Mouse (Mus musculus): ENCODE results near the gene Arid5a. TPM values are rescaled to one million over a fixed set of nuclear protein-coding genes. Genes with fewer than 3 reads are reported as not detected.

Arid5a gene
- polyA plus RNA-seq, 1 experiment from 2014 or later: 4.0 TPM

DNA sequence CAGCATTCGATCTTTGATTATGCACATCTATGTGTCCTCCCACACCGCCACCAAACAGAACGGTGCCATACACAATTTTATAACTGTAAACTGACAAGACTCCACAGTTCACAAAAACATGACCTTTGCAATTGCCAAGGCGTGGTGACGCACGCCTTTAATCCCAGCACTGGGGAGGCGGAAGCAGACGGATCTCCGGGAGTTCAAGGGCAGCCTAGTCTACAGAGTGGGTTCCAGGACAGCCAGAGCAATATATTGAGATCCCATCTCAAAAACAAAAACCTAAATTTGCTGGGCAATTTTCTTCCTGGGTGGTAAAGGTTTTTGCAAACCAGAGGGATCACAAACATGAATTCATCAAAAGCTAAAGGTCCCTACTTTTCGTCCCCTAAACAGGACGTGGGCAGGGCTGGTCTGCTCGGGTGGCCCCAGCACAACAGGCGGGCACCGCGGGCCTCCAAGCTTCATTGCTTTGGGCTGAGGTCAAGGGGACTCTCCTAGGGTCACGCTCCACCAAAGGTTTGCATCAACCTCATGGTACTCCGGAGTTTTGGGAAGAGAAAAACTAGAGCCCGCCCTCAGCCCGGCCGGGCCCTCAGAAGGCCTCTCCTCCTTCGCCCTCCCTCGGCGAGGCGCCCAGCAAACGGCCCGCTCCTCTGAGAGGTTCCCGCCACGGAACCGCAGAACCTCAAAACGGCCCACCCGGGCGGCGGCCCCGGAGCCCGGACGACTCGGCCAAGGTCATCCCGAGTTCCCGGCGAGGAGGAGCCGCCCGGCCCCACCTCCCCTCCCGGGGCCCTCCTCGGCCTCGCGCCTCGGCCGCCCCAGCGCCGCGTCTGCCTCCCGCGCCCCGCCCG is 60.8 kb downstream of the Arid5a start:
- WGBS: 5% methylated on average over 42 of the region's 55 CpGs
- H3K4me1 ChIP-seq (replicated peaks; ENCODE audit: control insufficient read depth, insufficient read depth): peaks cover 2% of the 10 kb centered on the region; the same call in 1 of the 2 replicates
- DNase-seq (ENCODE audit: low spot score): peak; percentile 42
- H3K27me3 ChIP-seq (ENCODE audit: control insufficient read depth, insufficient read depth, low read length): no peaks in the 10 kb centered on the region
- peak; percentile 88 for ATAC-seq (ENCODE audit: low FRiP score, low TSS enrichment)
- no peaks in the 10 kb centered on the region for H3K36me3 ChIP-seq (ENCODE audit: control insufficient read depth, insufficient read depth, low read length)
- peak overlapping the region; percentile 91 for H3K27ac ChIP-seq (replicated peaks)
- TF ChIP-seq EP300 (optimal IDR thresholded peaks at IDR 0.05) (no peak), CTCF (IDR thresholded peaks at IDR 0.05; ENCODE audit: low read depth) (no peak)
- H3K9ac ChIP-seq (ENCODE audit: low read length): peak overlapping the region; percentile 94
- H3K9me3 ChIP-seq (ENCODE audit: control insufficient read depth, low read length): no peaks in the 10 kb centered on the region
- peak overlapping the region; percentile 90 for H3K4me3 ChIP-seq (ENCODE audit: low read depth, low read length)
- peak overlapping the region; percentile 77 for H3K4me2 ChIP-seq (replicated peaks; ENCODE audit: low read depth)

- Histone ChIP-seq H3K4me1 (replicated peaks; ENCODE audit: control insufficient read depth, insufficient read depth) (peaks cover 2% of the 10 kb centered on the region; the same call in 1 of the 2 replicates), H3K9me3 (ENCODE audit: control insufficient read depth, low read length) (no peaks in the 10 kb centered on the region), H3K4me3 (ENCODE audit: low read depth, low read length) (peak within 1 kb of the TSS; percentile 90), H3K27me3 (ENCODE audit: control insufficient read depth, insufficient read depth, low read length) (no peaks in the 10 kb centered on the region), H3K4me2 (replicated peaks; ENCODE audit: low read depth) (peak within 1 kb of the TSS; percentile 77), H3K9ac (ENCODE audit: low read length) (peak within 1 kb of the TSS; percentile 94), H3K36me3 (ENCODE audit: control insufficient read depth, insufficient read depth, low read length) (no peaks in the 10 kb centered on the region), H3K27ac (replicated peaks) (peak within 1 kb of the TSS; percentile 91)
- WGBS: 3% methylated on average over 61 of the region's 61 CpGs
- DNase-seq (ENCODE audit: low spot score) (peak; percentile 95), ATAC-seq (ENCODE audit: low FRiP score, low TSS enrichment) (peak; percentile 92)
- TF ChIP-seq EP300 (optimal IDR thresholded peaks at IDR 0.05) (peak; percentile 82), CTCF (IDR thresholded peaks at IDR 0.05; ENCODE audit: low read depth) (0 out of 2 replicates have a peak, but pooled peaks have one; percentile 6)
Measured at GRCm38 (mm10) chr1:36368969-36369645, 61.6 kb downstream of the Arid5a start, which contains the start of gene Kansl3. Kansl3 (minus strand) TSS chr1:36369181.

GRCm38 (mm10) chr1:36370918-36371317 is 63.4 kb downstream of the Arid5a start:
- H3K9ac ChIP-seq (ENCODE audit: low read length): no peak overlapping the region
- H3K27me3 ChIP-seq (ENCODE audit: control insufficient read depth, insufficient read depth, low read length): no peaks in the 10 kb centered on the region
- no peak for ATAC-seq (ENCODE audit: low FRiP score, low TSS enrichment)
- TF ChIP-seq EP300 (optimal IDR thresholded peaks at IDR 0.05) (no peak), CTCF (IDR thresholded peaks at IDR 0.05; ENCODE audit: low read depth) (no peak)
- H3K4me2 ChIP-seq (replicated peaks; ENCODE audit: low read depth): no peak overlapping the region
- no peaks in the 10 kb centered on the region for H3K36me3 ChIP-seq (ENCODE audit: control insufficient read depth, insufficient read depth, low read length)
- no peak for DNase-seq (ENCODE audit: low spot score)
- no peaks in the 10 kb centered on the region for H3K9me3 ChIP-seq (ENCODE audit: control insufficient read depth, low read length)
- H3K27ac ChIP-seq (replicated peaks): no peak overlapping the region
- peaks cover 2% of the 10 kb centered on the region; the same call in 1 of the 2 replicates for H3K4me1 ChIP-seq (replicated peaks; ENCODE audit: control insufficient read depth, insufficient read depth)
- WGBS: 66% methylated on average over 6 of the region's 6 CpGs
- no peak overlapping the region for H3K4me3 ChIP-seq (ENCODE audit: low read depth, low read length)

DNA sequence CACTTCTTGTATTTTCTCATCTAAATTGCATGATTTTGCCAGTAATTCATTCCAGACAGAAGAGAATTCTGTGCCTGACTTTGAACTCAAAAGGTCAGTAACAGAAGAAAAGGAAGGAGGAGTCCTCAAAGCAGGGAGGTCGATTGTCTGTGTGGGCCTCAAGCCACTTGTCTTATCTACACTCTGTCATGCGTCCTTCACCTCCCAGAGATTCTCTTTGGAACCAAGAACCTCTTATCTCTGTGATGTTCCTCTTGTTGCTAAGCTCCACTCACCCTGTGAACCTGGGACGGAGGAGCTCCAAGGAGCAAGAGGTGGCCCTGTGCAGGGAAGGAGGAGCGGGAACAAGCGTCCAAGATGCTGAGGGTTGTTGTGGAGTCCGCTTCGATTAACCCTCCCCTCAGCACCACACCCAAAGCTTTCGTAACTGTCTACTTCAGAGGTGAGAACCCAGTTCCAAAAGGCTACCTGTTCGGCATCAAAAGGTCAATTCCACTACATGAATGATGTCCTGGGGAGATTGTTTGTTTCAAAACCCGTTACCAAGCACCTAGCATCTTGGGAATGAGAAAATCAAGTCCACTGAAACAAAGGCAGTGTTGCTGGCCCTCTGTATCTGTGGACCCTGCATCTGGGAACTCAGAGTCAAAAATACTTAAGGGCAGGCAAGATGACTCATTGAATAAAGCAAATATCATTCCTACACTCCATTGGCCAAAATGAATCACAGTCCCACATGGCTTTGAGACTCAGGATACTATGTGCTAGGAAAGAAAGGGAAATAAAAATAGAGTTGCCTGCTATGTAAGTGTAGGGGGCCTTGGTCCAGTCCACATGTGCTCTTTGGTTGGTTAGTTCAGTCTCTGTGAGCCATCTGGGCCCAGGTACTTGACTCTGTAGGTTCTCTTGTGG is 64.7 kb downstream of the Arid5a start, which contains the start of gene Fer1l5:
Gene Fer1l5, plus strand, starts transcription at position 358 of the 912 bp plus-strand sequence.
- Histone ChIP-seq H3K9ac (ENCODE audit: low read length) (no peak within 1 kb of the TSS), H3K9me3 (ENCODE audit: control insufficient read depth, low read length) (no peaks in the 10 kb centered on the region), H3K27me3 (ENCODE audit: control insufficient read depth, insufficient read depth, low read length) (no peaks in the 10 kb centered on the region), H3K4me1 (replicated peaks; ENCODE audit: control insufficient read depth, insufficient read depth) (peaks cover 2% of the 10 kb centered on the region; the same call in 1 of the 2 replicates), H3K27ac (replicated peaks) (no peak within 1 kb of the TSS), H3K4me2 (replicated peaks; ENCODE audit: low read depth) (no peak within 1 kb of the TSS), H3K36me3 (ENCODE audit: control insufficient read depth, insufficient read depth, low read length) (no peaks in the 10 kb centered on the region), H3K4me3 (ENCODE audit: low read depth, low read length) (no peak within 1 kb of the TSS)
- WGBS: 81% methylated on average over 10 of the region's 10 CpGs
- DNase-seq (ENCODE audit: low spot score) (no peak), ATAC-seq (ENCODE audit: low FRiP score, low TSS enrichment) (no peak)
- no peak for TF ChIP-seq CTCF (IDR thresholded peaks at IDR 0.05; ENCODE audit: low read depth)
- no peak for TF ChIP-seq EP300 (optimal IDR thresholded peaks at IDR 0.05)

Small RNA genes within 50 kb of the gene (microRNA-seq; reads per million reads assigned to microRNA genes)
- not detected for gene Mir6898

Other genes starting within 250 kb of the Arid5a start
- gene Hs6st1, start 239.3 kb upstream of the Arid5a start, polyA plus RNA-seq (2015; fragmentation: Nextera tagmentation; extraction: Ambion mirVana): 5.7 and 6.8 TPM in 2 replicates
- 28.9 and 31.7 TPM in 2 replicates for gene Uggt1, start 63.0 kb upstream of the Arid5a start, polyA plus RNA-seq (2015; fragmentation: Nextera tagmentation; extraction: Ambion mirVana)
- 24.4 TPM in 2 replicates for gene Neurl3, start 33.1 kb upstream of the Arid5a start, polyA plus RNA-seq (2015; fragmentation: Nextera tagmentation; extraction: Ambion mirVana)
- 16.2 and 18.0 TPM in 2 replicates for gene Kansl3, start 61.4 kb downstream of the Arid5a start, polyA plus RNA-seq (2015; fragmentation: Nextera tagmentation; extraction: Ambion mirVana)
- gene Fer1l5, start 64.6 kb downstream of the Arid5a start, polyA plus RNA-seq (2015; fragmentation: Nextera tagmentation; extraction: Ambion mirVana): 0.13 and 0.21 TPM in 2 replicates
- 15.7 and 16.5 TPM in 2 replicates for gene Lman2l, start 137.5 kb downstream of the Arid5a start, polyA plus RNA-seq (2015; fragmentation: Nextera tagmentation; extraction: Ambion mirVana)
- gene Cnnm4, start 163.9 kb downstream of the Arid5a start, polyA plus RNA-seq (2015; fragmentation: Nextera tagmentation; extraction: Ambion mirVana): 18.2 and 19.1 TPM in 2 replicates
- gene Cnnm3, start 204.1 kb downstream of the Arid5a start, polyA plus RNA-seq (2015; fragmentation: Nextera tagmentation; extraction: Ambion mirVana): 1.6 and 2.0 TPM in 2 replicates
- 6.1 and 8.5 TPM in 2 replicates for gene Ankrd23, start 229.2 kb downstream of the Arid5a start, polyA plus RNA-seq (2015; fragmentation: Nextera tagmentation; extraction: Ambion mirVana)
- 0.28 and 0.33 TPM in 2 replicates for gene Gm42417, start 231.7 kb downstream of the Arid5a start, polyA plus RNA-seq (2015; fragmentation: Nextera tagmentation; extraction: Ambion mirVana)
- gene Ankrd39, start 239.7 kb downstream of the Arid5a start, polyA plus RNA-seq (2015; fragmentation: Nextera tagmentation; extraction: Ambion mirVana): 19.5 and 20.1 TPM in 2 replicates